Mouse (Mus musculus) cortical plate, adult 2 months (tissue): ENCODE data around the gene Ern1.

ENCODE experiments used
- CTCF ChIP-seq: fragments of 200-500 bp; IDR thresholded peaks from 2 replicates; pipeline ENCODE4 v1.5.1; 2011; ENCODE audit warnings: mild to moderate bottlenecking, control low read depth, low read length; ENCODE audit not compliant: insufficient read depth; ENCODE audit errors: extremely low read depth
- POLR2A ChIP-seq: fragments of 200-500 bp; IDR thresholded peaks from 2 replicates; pipeline ENCODE4 v1.6.1; 2011; ENCODE audit warnings: mild to moderate bottlenecking, low read length, control low read depth; ENCODE audit not compliant: insufficient read depth; ENCODE audit errors: extremely low read depth

GRCm38 (mm10) chr11:106504129-106504528, 16.5 kb upstream of the Ern1 start:
- TF ChIP-seq CTCF (no peak), POLR2A (no peak)
